Mouse (Mus musculus) ES-E14 (cell line): ENCODE measurements at regions not wholly inside any gene's neighbourhood (a gene's known extent, or its start where the extent isn't known, plus 50 kb on each side); places are given as distances from the start of the nearest gene placed in this dataset.

ENCODE experiments used
- DNase-seq: peaks from one replicate; pipeline ENCODE4 v3.0.0-alpha.2; 2013; ENCODE audit warnings: low read depth, low spot score
- H3K27ac ChIP-seq: 2 replicates; pipeline ENCODE4 v1.5.1; 2012; ENCODE audit warnings: low read depth, mild to moderate bottlenecking, low read length, moderate library complexity, mixed read lengths; ENCODE audit not compliant: poor library complexity, insufficient read depth, severe bottlenecking
- H3K36me3 ChIP-seq: 2 replicates; pipeline ENCODE4 v1.6.1; 2012; ENCODE audit warnings: mild to moderate bottlenecking, low read length, moderate library complexity, mixed read lengths; ENCODE audit not compliant: control insufficient read depth, poor library complexity, insufficient read depth, severe bottlenecking
- H3K4me1 ChIP-seq, 2 experiments: fragments of 150-350 bp in 1 of 2; sonication (generic) in 1 of 2; 2 replicates each; pipeline ENCODE4 v1.6.1; 2012; ENCODE audit warnings: low read length in 2 of 2, mild to moderate bottlenecking in 1 of 2, mixed read lengths in 1 of 2; ENCODE audit not compliant: control insufficient read depth in 2 of 2, insufficient read depth in 2 of 2, poor library complexity in 1 of 2
- H3K4me3 ChIP-seq, 2 experiments: fragments of 150-350 bp in 1 of 2; sonication (generic) in 1 of 2; 2 replicates each; pipeline ENCODE4 v1.5.1; 2012; ENCODE audit warnings: low read length in 2 of 2, low read depth in 1 of 2, mild to moderate bottlenecking in 1 of 2, mixed read lengths in 1 of 2; ENCODE audit not compliant: insufficient read depth in 1 of 2, poor library complexity in 1 of 2, severe bottlenecking in 1 of 2
- H3K9ac ChIP-seq: 2 replicates; pipeline ENCODE4 v1.6.1; 2012; ENCODE audit warnings: low read depth, mild to moderate bottlenecking, low read length, mixed read lengths; ENCODE audit not compliant: poor library complexity, insufficient read depth, severe bottlenecking
- H3K9me3 ChIP-seq: fragments of 150-350 bp; sonication (generic); 2 replicates; pipeline ENCODE4 v1.6.1; 2012; ENCODE audit warnings: low read depth, mild to moderate bottlenecking, low read length; ENCODE audit not compliant: control insufficient read depth, insufficient read depth
- CHD2 ChIP-seq: IDR thresholded peaks from 2 replicates; pipeline ENCODE4 v1.6.1; 2014; ENCODE audit warnings: mild to moderate bottlenecking, low read depth, low read length, inconsistent platforms
- HCFC1 ChIP-seq: IDR thresholded peaks from 2 replicates; pipeline ENCODE4 v1.6.1; 2012; ENCODE audit warnings: low read length, inconsistent platforms, borderline replicate concordance; ENCODE audit not compliant: insufficient read depth
- MAFK ChIP-seq: IDR thresholded peaks from 2 replicates; pipeline ENCODE4 v1.6.1; 2014; ENCODE audit warnings: mild to moderate bottlenecking, low read depth, low read length, inconsistent platforms; ENCODE audit not compliant: insufficient read depth
- ZC3H11A ChIP-seq: IDR thresholded peaks from 2 replicates; pipeline ENCODE4 v1.6.1; 2012; ENCODE audit warnings: low read depth, mild to moderate bottlenecking, inconsistent platforms, low read length, borderline replicate concordance
- ZNF384 ChIP-seq: IDR thresholded peaks from 2 replicates; pipeline ENCODE4 v1.6.1; 2012; ENCODE audit warnings: low read depth, low read length, inconsistent platforms
- in situ Hi-C, 2 experiments: fragments of 600-800 bp; cut with MboI; formaldehyde crosslinking; loops; one replicate each; pipeline ENCODE4 v1.15.1; 2025; ENCODE audit warnings: low sequenced_read_pairs in 2 of 2, inconsistent platforms in 1 of 2; ENCODE audit not compliant: unreplicated experiment in 2 of 2

GRCm38 (mm10) chrX:60833456-60833855, 59.8 kb downstream of the Sox3 start:
- Histone ChIP-seq H3K9ac (no peak overlapping the region), H3K27ac (no peak overlapping the region), H3K36me3 (no peaks in the 10 kb centered on the region), H3K9me3 (no peaks in the 10 kb centered on the region), H3K4me1 (no peaks in the 10 kb centered on the region), H3K4me3 (no peak overlapping the region)
- in situ Hi-C loops = no loop called here
- TF ChIP-seq HCFC1 (no peak), ZNF384 (no peak), ZC3H11A (no peak), CHD2 (no peak), MAFK (no peak)
- DNase-seq = no peak

- H3K9me3 ChIP-seq = no peaks in the 10 kb centered on the region
- H3K36me3 ChIP-seq = no peaks in the 10 kb centered on the region
- in situ Hi-C loops = no loop called here
- no peak overlapping the region for H3K9ac ChIP-seq
- no peak for DNase-seq
- no peak overlapping the region for H3K27ac ChIP-seq
- no peaks in the 10 kb centered on the region for H3K4me1 ChIP-seq
- no peak overlapping the region for H3K4me3 ChIP-seq
- TF ChIP-seq ZC3H11A = no peak
- TF ChIP-seq MAFK = no peak
- no peak for TF ChIP-seq CHD2
- no peak for TF ChIP-seq ZNF384
- TF ChIP-seq HCFC1 = no peak
Measured at GRCm38 (mm10) chrX:60831330-60832027, 61.8 kb downstream of the Sox3 start.

- no peak overlapping the region for H3K4me3 ChIP-seq
- in situ Hi-C loops = no loop called here
- H3K36me3 ChIP-seq = no peaks in the 10 kb centered on the region
- no peak for TF ChIP-seq CHD2
- TF ChIP-seq HCFC1 = no peak
- TF ChIP-seq ZC3H11A = no peak
- TF ChIP-seq MAFK = no peak
- no peak for TF ChIP-seq ZNF384
- no peak for DNase-seq
- H3K27ac ChIP-seq = no peak overlapping the region
- H3K4me1 ChIP-seq = no peaks in the 10 kb centered on the region; a peak in 1 of 4 replicates
- no peaks in the 10 kb centered on the region for H3K9me3 ChIP-seq
- H3K9ac ChIP-seq = no peak overlapping the region
Measured at GRCm38 (mm10) chrX:60825181-60826080, 67.8 kb downstream of the Sox3 start.

GRCm38 (mm10) chrX:60798567-60798966, 94.7 kb downstream of the Sox3 start:
- Histone ChIP-seq H3K9ac (no peak overlapping the region), H3K27ac (no peak overlapping the region), H3K4me1 (no peaks in the 10 kb centered on the region), H3K4me3 (no peak overlapping the region), H3K36me3 (no peaks in the 10 kb centered on the region), H3K9me3 (no peaks in the 10 kb centered on the region)
- TF ChIP-seq ZC3H11A (no peak), HCFC1 (no peak), CHD2 (no peak), ZNF384 (no peak), MAFK (no peak)
- in situ Hi-C loops = no loop called here
- no peak for DNase-seq
